Mouse (Mus musculus) midbrain, embryonic 12.5 days (tissue): ENCODE results near the gene Npcd. TPM values are rescaled to one million over a fixed set of nuclear protein-coding genes. Genes with fewer than 3 reads are reported as not detected.

Experiments
- ATAC-seq: fragments of 200-750 bp; cut with Nextera tagmentation; 2 replicates; pipeline ENCODE4 v1.8.0; 2017; ENCODE audit warnings: low read depth, moderate TSS enrichment, moderate library complexity; ENCODE audit not compliant: low FRiP score
- H3K27ac ChIP-seq: fragments of 300-500 bp; sonication (generic); replicated peaks from 2 replicates; pipeline ENCODE4 v1.5.1; 2016; ENCODE audit warnings: mild to moderate bottlenecking
- H3K27me3 ChIP-seq: fragments of 300-500 bp; sonication (generic); 2 replicates; pipeline ENCODE4 v1.6.1; 2016; ENCODE audit warnings: mild to moderate bottlenecking
- H3K36me3 ChIP-seq: fragments of 300-500 bp; sonication (generic); 2 replicates; pipeline ENCODE4 v1.6.1; 2016
- H3K4me1 ChIP-seq: fragments of 300-500 bp; sonication (generic); 2 replicates; pipeline ENCODE4 v1.6.1; 2016
- H3K4me2 ChIP-seq: fragments of 300-500 bp; sonication (generic); replicated peaks from 2 replicates; pipeline ENCODE4 v1.6.1; 2016; ENCODE audit warnings: mild to moderate bottlenecking, moderate library complexity
- H3K4me3 ChIP-seq: fragments of 300-500 bp; sonication (generic); 2 replicates; pipeline ENCODE4 v1.5.1; 2016; ENCODE audit warnings: mild to moderate bottlenecking
- H3K9ac ChIP-seq: fragments of 300-500 bp; sonication (generic); replicated peaks from 2 replicates; pipeline ENCODE4 v1.6.1; 2016; ENCODE audit warnings: mild to moderate bottlenecking, moderate library complexity
- H3K9me3 ChIP-seq: fragments of 300-500 bp; sonication (generic); 2 replicates; pipeline ENCODE4 v1.6.1; 2016; ENCODE audit warnings: mild to moderate bottlenecking
- WGBS: fragments of 180-500 bp; shearing (Covaris S2); methylation state at CpG from one replicate; pipeline ENCODE4 v1.1.7; 2016; 5-methylcytosine and 5-hydroxymethylcytosine counted together
- polyA plus RNA-seq: library from polyadenylated mRNA; unstranded; fragments of >200 nt; fragmentation: Nextera tagmentation; extraction: Ambion mirVana; gene quantifications from 2 replicates; pipeline ENCODE4 v1.2.1, GENCODE M21; 2016

Npcd gene
- polyA plus RNA-seq, 1 experiment from 2014 or later: 0.45 TPM

DNA sequence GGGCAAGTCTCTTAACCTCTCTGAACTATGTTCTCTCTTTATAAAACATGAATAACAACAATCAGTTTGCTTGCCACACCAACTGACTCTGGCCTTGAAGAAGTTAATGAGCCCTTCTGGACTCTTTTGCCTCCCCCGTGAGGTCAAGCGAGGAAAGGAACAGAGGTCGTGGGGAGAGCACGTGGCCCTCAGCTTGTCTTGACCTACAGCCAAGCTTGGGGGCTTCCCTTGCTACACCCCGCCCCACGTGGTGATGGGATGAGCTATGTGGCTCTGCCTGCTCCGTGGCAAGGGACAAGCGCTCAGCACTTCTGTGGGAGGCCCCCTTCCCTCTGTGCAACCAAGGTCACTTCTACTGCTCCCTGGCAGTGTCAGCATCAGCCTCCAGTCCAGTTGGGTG lies 89.3 kb downstream of the Npcd start:
- Histone ChIP-seq H3K9me3 (no peaks in the 10 kb centered on the region), H3K36me3 (no peaks in the 10 kb centered on the region), H3K4me1 (peaks cover 18% of the 10 kb centered on the region), H3K27me3 (no peaks in the 10 kb centered on the region), H3K9ac (no peak overlapping the region), H3K27ac (no peak overlapping the region), H3K4me2 (no peak overlapping the region), H3K4me3 (no peak overlapping the region)
- no peak for ATAC-seq
- 77% methylated on average over 8 of the region's 8 CpGs for WGBS

DNA sequence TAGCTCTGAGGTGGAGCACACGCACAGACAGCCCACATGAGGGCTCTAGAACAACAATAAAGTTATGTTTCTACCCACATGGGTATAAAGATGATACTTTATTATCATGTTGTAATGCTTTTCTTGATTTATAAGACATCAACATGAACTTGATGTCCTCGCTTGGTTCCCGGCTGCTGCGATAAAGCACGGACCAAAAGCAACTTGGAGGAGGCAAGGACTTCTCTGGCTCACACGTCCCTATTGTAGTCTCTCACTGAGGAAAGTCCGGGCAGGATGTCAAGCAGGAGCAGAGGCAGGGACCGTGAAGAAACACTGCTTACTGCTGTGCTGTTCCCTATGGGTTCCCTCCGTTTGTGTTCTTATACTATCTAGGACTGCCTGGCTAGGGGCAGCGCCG lies 90.0 kb downstream of the Npcd start:
- Histone ChIP-seq H3K27ac (no peak overlapping the region), H3K4me3 (no peak overlapping the region), H3K4me2 (no peak overlapping the region), H3K27me3 (no peaks in the 10 kb centered on the region), H3K36me3 (peaks cover 6% of the 10 kb centered on the region), H3K9me3 (no peaks in the 10 kb centered on the region), H3K9ac (no peak overlapping the region), H3K4me1 (peaks cover 18% of the 10 kb centered on the region)
- no peak for ATAC-seq
- WGBS: 92% methylated on average over 11 of the region's 11 CpGs

DNA sequence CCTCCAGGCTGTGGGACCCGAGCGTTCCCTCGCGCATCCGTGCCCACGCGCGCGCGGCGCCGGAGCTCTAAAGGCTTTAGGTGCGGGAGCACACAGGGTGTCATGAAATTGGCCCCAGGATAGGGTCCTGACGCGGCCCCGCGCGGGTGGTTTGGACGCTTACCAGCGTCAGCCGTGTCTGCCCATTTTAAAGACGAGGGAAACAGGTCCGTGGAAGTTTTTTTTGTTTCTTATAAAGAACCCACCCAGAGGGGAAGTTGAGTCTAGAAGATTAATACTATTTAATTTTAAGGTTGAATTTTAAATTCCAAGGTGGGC lies 91.4 kb downstream of the Npcd start:
- Histone ChIP-seq H3K9ac (peak overlapping the region; percentile 93), H3K9me3 (no peaks in the 10 kb centered on the region), H3K27ac (peak overlapping the region; percentile 22; the same call in 1 of the 2 replicates), H3K4me3 (peak overlapping the region; percentile 98), H3K27me3 (no peaks in the 10 kb centered on the region), H3K36me3 (peaks cover 19% of the 10 kb centered on the region), H3K4me1 (peaks cover 18% of the 10 kb centered on the region), H3K4me2 (peak overlapping the region; percentile 77)
- peak; percentile 50 for ATAC-seq
- WGBS: under 1% methylated on average over 23 of the region's 23 CpGs

DNA sequence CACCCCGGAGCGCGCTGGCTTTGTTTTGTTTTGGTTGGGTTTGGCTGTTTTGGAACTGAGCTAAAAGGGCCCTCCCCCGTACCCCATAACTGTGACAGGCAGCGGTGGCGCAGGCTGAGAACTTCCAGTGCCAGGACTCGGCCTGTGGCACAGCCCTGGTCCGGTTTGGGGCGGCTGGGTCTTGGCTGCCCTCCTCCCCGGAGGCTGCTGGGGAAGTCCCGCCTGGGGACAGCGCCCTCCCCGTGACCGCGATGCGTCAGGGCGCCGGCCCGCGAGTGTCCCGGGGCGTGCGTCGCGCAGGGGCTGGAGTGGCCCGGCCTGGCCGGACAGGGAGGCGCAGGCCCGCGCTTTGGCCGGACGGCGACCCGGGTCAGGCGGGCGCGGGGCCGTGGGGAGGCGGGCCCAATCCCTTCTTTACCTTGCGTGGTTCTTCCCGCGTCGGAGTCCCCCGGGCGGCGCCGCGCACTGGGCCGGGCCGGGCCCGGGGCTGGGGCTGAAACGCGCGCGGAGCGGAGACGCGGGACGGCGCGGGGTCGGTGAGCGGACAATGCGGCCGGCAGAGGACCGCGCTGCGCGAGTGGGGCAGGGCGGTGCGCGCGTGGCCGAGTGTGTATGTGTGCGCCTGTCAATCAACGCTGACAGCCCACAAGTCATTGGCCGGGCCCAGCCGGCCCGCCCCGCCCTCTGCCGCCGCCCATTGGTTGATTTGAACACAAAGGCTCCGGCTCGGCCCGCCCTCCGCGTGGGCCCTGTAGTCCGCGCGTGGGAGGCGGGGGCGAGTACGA lies 91.9 kb downstream of the Npcd start, which contains the start of gene Sun2:
Sun2 (minus strand) TSS at position 616 of the 785 bp plus-strand sequence.
- whole genome bisulfite sequencing: under 1% methylated on average over 83 of the region's 93 CpGs
- ATAC-seq: peak; percentile 95
- H3K4me3 ChIP-seq: peak within 1 kb of the TSS; percentile 98
- H3K9ac ChIP-seq: peak within 1 kb of the TSS; percentile 93
- H3K9me3 ChIP-seq: no peaks in the 10 kb centered on the region
- H3K27ac ChIP-seq: peak within 1 kb of the TSS; percentile 65; the same call in 1 of the 2 replicates
- peaks cover 18% of the 10 kb centered on the region for H3K4me1 ChIP-seq
- H3K36me3 ChIP-seq: peaks cover 25% of the 10 kb centered on the region
- no peaks in the 10 kb centered on the region for H3K27me3 ChIP-seq
- peak within 1 kb of the TSS; percentile 77 for H3K4me2 ChIP-seq

DNA sequence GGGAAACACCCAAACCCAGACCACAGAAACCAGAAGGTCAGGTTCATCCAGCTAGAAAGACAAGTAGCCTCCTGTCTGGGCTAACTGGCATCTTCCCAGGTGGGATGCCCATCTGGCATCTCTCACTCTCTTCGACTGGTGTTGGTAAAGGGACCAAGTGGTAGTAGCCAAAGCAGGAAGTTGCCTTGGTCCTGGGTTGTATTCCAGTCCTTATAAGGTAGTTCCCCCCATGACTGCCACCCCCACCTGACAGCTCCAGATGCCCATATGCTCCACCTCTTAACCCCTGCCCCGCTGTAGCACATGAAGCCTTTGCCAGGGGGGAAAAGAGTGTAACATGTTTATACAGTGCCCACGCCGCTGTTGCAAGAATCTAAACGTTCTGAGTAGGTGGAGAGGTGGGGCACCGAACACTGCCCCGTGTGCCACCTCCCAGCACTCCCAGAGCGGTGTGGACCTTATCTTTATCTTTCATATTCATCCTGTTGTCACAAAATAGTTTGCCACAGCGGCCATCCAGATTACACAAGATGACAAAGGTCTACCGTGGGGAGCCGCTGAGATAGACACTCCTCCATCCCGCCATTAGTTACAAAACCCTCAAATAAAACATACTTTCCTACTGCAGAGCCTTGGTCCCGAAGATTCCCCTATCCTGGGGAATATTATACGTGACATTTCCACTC lies 92.7 kb downstream of the Npcd start:
- Histone ChIP-seq H3K4me1 (peaks cover 18% of the 10 kb centered on the region), H3K9me3 (no peaks in the 10 kb centered on the region), H3K36me3 (peaks cover 32% of the 10 kb centered on the region), H3K9ac (peak overlapping the region; percentile 93), H3K4me3 (peak overlapping the region; percentile 98), H3K27ac (no peak overlapping the region), H3K27me3 (no peaks in the 10 kb centered on the region), H3K4me2 (peak overlapping the region; percentile 77)
- 45% methylated on average over 14 of the region's 14 CpGs for WGBS
- 0 out of 2 replicates have a peak, but pooled peaks have one; percentile 5 for ATAC-seq

DNA sequence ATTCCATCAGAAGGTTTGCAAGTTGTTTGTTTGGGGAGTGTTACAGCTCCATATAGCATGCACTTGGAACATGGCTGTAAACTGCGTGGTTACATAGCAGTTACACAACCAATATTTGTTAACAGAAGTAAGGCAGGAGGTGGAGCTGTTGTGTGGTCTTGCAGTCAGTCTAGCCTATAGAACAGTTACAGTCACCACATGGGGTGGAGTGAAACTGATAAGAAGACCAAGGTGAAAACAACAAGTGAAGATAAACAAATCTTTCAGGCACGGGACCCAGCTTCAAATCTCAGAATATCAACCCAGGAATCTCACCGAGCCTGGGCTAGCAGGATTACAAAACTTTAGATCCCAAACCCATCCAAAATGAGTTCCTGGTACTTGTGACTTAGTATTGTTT lies 93.3 kb downstream of the Npcd start:
- peaks cover 37% of the 10 kb centered on the region for H3K36me3 ChIP-seq
- no peaks in the 10 kb centered on the region for H3K9me3 ChIP-seq
- H3K27me3 ChIP-seq: no peaks in the 10 kb centered on the region
- peak overlapping the region; percentile 77 for H3K4me2 ChIP-seq
- no peak overlapping the region for H3K27ac ChIP-seq
- 84% methylated on average over 3 of the region's 3 CpGs for WGBS
- H3K9ac ChIP-seq: no peak overlapping the region
- ATAC-seq: no peak
- H3K4me3 ChIP-seq: peak overlapping the region; percentile 98
- peaks cover 18% of the 10 kb centered on the region for H3K4me1 ChIP-seq

Other genes starting within 250 kb of the Npcd start
- gene Dmc1, start 229.1 kb downstream of the Npcd start, polyA plus RNA-seq: 1.1 and 1.4 TPM in 2 replicates
- 4.6 and 5.4 TPM in 2 replicates for gene Fam227a, start 175.3 kb downstream of the Npcd start, polyA plus RNA-seq
- gene Cby1, start 175.0 kb downstream of the Npcd start, polyA plus RNA-seq: 79.7 and 82.0 TPM in 2 replicates
- gene Tomm22, start 163.4 kb downstream of the Npcd start, polyA plus RNA-seq: 252 and 269 TPM in 2 replicates
- 24.8 and 27.5 TPM in 2 replicates for gene Josd1, start 146.3 kb downstream of the Npcd start, polyA plus RNA-seq
- 44.8 and 51.0 TPM in 2 replicates for gene Gtpbp1, start 143.4 kb downstream of the Npcd start, polyA plus RNA-seq
- gene Sun2, start 91.7 kb downstream of the Npcd start, polyA plus RNA-seq: 8.0 and 8.7 TPM in 2 replicates
- 72.4 and 77.9 TPM in 2 replicates for gene Dnal4, start 56.4 kb downstream of the Npcd start, polyA plus RNA-seq
- 8.7 and 11.7 TPM in 2 replicates for gene Nptxr, start 29.5 kb downstream of the Npcd start, polyA plus RNA-seq
- gene Cbx6, start 451 bp upstream of the Npcd start, polyA plus RNA-seq: 45.5 and 45.7 TPM in 2 replicates
- gene Apobec3, start 57.4 kb upstream of the Npcd start, polyA plus RNA-seq: 5.1 and 6.9 TPM in 2 replicates
- gene Cbx7, start 136.9 kb upstream of the Npcd start, polyA plus RNA-seq: 4.2 and 5.6 TPM in 2 replicates
- 2.4 and 2.7 TPM in 2 replicates for gene Pdgfb, start 180.7 kb upstream of the Npcd start, polyA plus RNA-seq